Comparison of ENCODE assay signal across 14 mouse cellular contexts in the genomic region with DNA sequence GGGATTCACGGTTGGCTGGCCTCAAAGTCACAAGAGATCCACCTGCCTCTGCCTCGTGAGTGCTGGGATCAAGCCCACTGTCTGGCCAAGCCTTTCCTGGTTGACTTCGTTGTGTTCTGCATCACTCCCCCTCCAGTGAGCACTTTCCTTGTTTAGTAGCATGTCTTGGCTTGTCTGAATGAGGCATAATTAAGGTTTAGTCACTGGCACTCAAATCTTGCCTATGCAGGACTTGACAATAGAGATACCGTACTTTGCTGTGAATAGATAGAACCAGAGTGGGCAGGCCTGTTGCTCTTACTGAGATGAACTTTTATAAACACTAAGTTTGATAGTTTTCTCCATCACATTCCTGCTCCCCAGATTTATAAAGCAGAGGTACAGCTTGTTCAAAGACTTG.
"Had no signal": no experiment of that assay in that cellular context is flagged by ENCODE, and none has a peak within 500 bp of the region (broad histone marks: within the 10 kb centered on the region; RNA-seq: fewer than 3 reads in every experiment).

No protein-coding gene starts in this region.

- H3K27ac ChIP-seq: limb, embryonic 13.5 days; liver, embryonic 13.5 days; midbrain, embryonic 13.5 days; neural tube, embryonic 15.5 days had no signal

- H3K9me3 ChIP-seq: limb, embryonic 13.5 days; liver, embryonic 13.5 days; midbrain, embryonic 13.5 days; neural tube, embryonic 15.5 days had no signal

- H3K36me3 ChIP-seq: limb, embryonic 13.5 days; liver, embryonic 13.5 days; midbrain, embryonic 13.5 days; neural tube, embryonic 15.5 days had no signal

- H3K27me3 ChIP-seq: limb, embryonic 13.5 days; liver, embryonic 13.5 days; midbrain, embryonic 13.5 days; neural tube, embryonic 15.5 days had no signal

- H3K4me3 ChIP-seq: limb, embryonic 13.5 days; liver, embryonic 13.5 days; midbrain, embryonic 13.5 days; myocyte; neural tube, embryonic 15.5 days had no signal

- H3K9ac ChIP-seq: limb, embryonic 13.5 days; liver, embryonic 13.5 days; midbrain, embryonic 13.5 days; neural tube, embryonic 15.5 days had no signal

- H3K4me2 ChIP-seq: limb, embryonic 13.5 days; liver, embryonic 13.5 days; midbrain, embryonic 13.5 days; neural tube, embryonic 15.5 days had no signal

- DNase-seq: kidney, adult 9 months; kidney, postnatal 14 days; left cerebral cortex, postnatal 4 days; liver, embryonic 13.5 days; lung, adult 18-20 months; right cerebral cortex, adult 18-20 months; right cerebral cortex, postnatal 25 days; thymus, postnatal 4 days had no signal

- ATAC-seq: inflammation-experienced regulatory T-cells, adult 6 months; intestine, postnatal 0 days; midbrain, embryonic 13.5 days had no signal
